Mouse (Mus musculus): ENCODE measurements at regions not wholly inside any gene's neighbourhood (a gene's known extent, or its start where the extent isn't known, plus 50 kb on each side); places are given as distances from the start of the nearest gene placed in this dataset.
"Not testable (repeated sequence)": the region's sequence is repeated elsewhere in the genome, so short reads cannot be mapped to it uniquely, and the experiment has no call there.

GRCm38 (mm10) chr14:116586742-116587141, 338.4 kb upstream of the Gpc6 start:
- DNase-seq: peak; percentile 4

GRCm38 (mm10) chr14:116589529-116589928, 335.6 kb upstream of the Gpc6 start:
- no peak for DNase-seq

- no peak for DNase-seq
Observed at GRCm38 (mm10) chr14:116590111-116590510, 335.0 kb upstream of the Gpc6 start.

GRCm38 (mm10) chr14:116608130-116608529, 317.0 kb upstream of the Gpc6 start:
- no peak for DNase-seq

GRCm38 (mm10) chr14:116611210-116611609, 313.9 kb upstream of the Gpc6 start:
- no peak for DNase-seq

GRCm38 (mm10) chr14:116632181-116632580, 292.9 kb upstream of the Gpc6 start:
- DNase-seq: no peak

GRCm38 (mm10) chr14:116642091-116642490, 283.0 kb upstream of the Gpc6 start:
- DNase-seq: no peak

- no peak for DNase-seq
Observed at GRCm38 (mm10) chr14:116651897-116652296, 273.2 kb upstream of the Gpc6 start.

- no peak for DNase-seq
Observed at GRCm38 (mm10) chr14:116683909-116684308, 241.2 kb upstream of the Gpc6 start.

GRCm38 (mm10) chr14:116697675-116698074, 227.4 kb upstream of the Gpc6 start:
- no peak for DNase-seq

- DNase-seq: no peak
Observed at GRCm38 (mm10) chr14:116698437-116698836, 226.7 kb upstream of the Gpc6 start.

- DNase-seq: not testable (repeated sequence)
Observed at GRCm38 (mm10) chr14:116734596-116734995, 190.5 kb upstream of the Gpc6 start.

- DNase-seq: no peak
Observed at GRCm38 (mm10) chr14:116754438-116755157, 170.5 kb upstream of the Gpc6 start.

GRCm38 (mm10) chr14:116761429-116761828, 163.7 kb upstream of the Gpc6 start:
- DNase-seq: no peak

- DNase-seq: no peak
Observed at GRCm38 (mm10) chr14:116771120-116771519, 154.0 kb upstream of the Gpc6 start.

- no peak for DNase-seq
Observed at GRCm38 (mm10) chr14:116771671-116772070, 153.4 kb upstream of the Gpc6 start.

GRCm38 (mm10) chr14:116779661-116780060, 145.5 kb upstream of the Gpc6 start:
- DNase-seq: no peak

GRCm38 (mm10) chr14:116783840-116784239, 141.3 kb upstream of the Gpc6 start:
- DNase-seq: no peak

GRCm38 (mm10) chr14:116806504-116806903, 118.6 kb upstream of the Gpc6 start:
- no peak for DNase-seq

GRCm38 (mm10) chr14:116808581-116808980, 116.5 kb upstream of the Gpc6 start:
- DNase-seq: no peak

- no peak for DNase-seq
Observed at GRCm38 (mm10) chr14:116810661-116811345, 114.3 kb upstream of the Gpc6 start.

GRCm38 (mm10) chr14:116837235-116837634, 87.9 kb upstream of the Gpc6 start:
- DNase-seq: no peak

- DNase-seq: no peak
Observed at GRCm38 (mm10) chr14:116869437-116869836, 55.7 kb upstream of the Gpc6 start.

GRCm38 (mm10) chr14:116869996-116870395, 55.1 kb upstream of the Gpc6 start:
- DNase-seq: no peak
